Mouse (Mus musculus) cerebellum, adult 2 months (tissue): ENCODE data around the gene Lamp2.

Experiments used
- CTCF ChIP-seq: fragments of 200-500 bp; IDR thresholded peaks from 2 replicates; pipeline ENCODE4 v1.5.1; 2011; ENCODE audit warnings: low read depth, mild to moderate bottlenecking, control low read depth, low read length, moderate library complexity, borderline replicate concordance; ENCODE audit not compliant: insufficient read depth
- POLR2A ChIP-seq: fragments of 200-500 bp; IDR thresholded peaks from 2 replicates; pipeline ENCODE4 v1.6.1; 2011; ENCODE audit warnings: low read length, control low read depth, borderline replicate concordance; ENCODE audit not compliant: insufficient read depth

GRCm38 (mm10) chrX:38504846-38505245 is 48.6 kb upstream of the Lamp2 start:
- TF ChIP-seq CTCF (no peak), POLR2A (no peak)
